Mouse (Mus musculus) ovary, adult 10 weeks (tissue): ENCODE measurements around the gene Hnrnpul2. TPM values are rescaled to one million over a fixed set of nuclear protein-coding genes. Genes with fewer than 3 reads are reported as not detected.

Experiments used
- polyA plus RNA-seq: library from polyadenylated mRNA; stranded (reverse); fragments of 350-450 nt; fragmentation: Illumina TruSeq; extraction: RNeasy Lipid Tissue Mini Kit (QIAGEN cat#74804); gene quantifications from one replicate; pipeline ENCODE4 v1.2.3, GENCODE M21; 2014

The Hnrnpul2 gene
- polyA plus RNA-seq, 1 experiment from 2014 or later: 169 TPM

Other genes with a start within 250 kb of the Hnrnpul2 start
- not detected for gene Slc22a8, start 228.8 kb upstream of the Hnrnpul2 start, polyA plus RNA-seq
- gene Slc22a6, start 202.0 kb upstream of the Hnrnpul2 start, polyA plus RNA-seq: not detected
- not detected for gene Chrm1, start 156.2 kb upstream of the Hnrnpul2 start, polyA plus RNA-seq
- 233 TPM for gene Slc3a2, start 96.6 kb upstream of the Hnrnpul2 start, polyA plus RNA-seq
- gene Wdr74, start 84.2 kb upstream of the Hnrnpul2 start, polyA plus RNA-seq: 11.1 TPM
- not detected for gene 1700092M07Rik, start 79.3 kb upstream of the Hnrnpul2 start, polyA plus RNA-seq
- gene Stx5a, start 78.6 kb upstream of the Hnrnpul2 start, polyA plus RNA-seq: 65.4 TPM
- 63.1 TPM for gene Nxf1, start 62.9 kb upstream of the Hnrnpul2 start, polyA plus RNA-seq
- 26.6 TPM for gene Tmem223, start 49.0 kb upstream of the Hnrnpul2 start, polyA plus RNA-seq
- gene Tmem179b, start 45.5 kb upstream of the Hnrnpul2 start, polyA plus RNA-seq: 29.5 TPM
- 1.2 TPM for gene Taf6l, start 33.6 kb upstream of the Hnrnpul2 start, polyA plus RNA-seq
- gene Polr2g, start 21.4 kb upstream of the Hnrnpul2 start, polyA plus RNA-seq: 64.4 TPM
- gene Zbtb3, start 17.5 kb upstream of the Hnrnpul2 start, polyA plus RNA-seq: not detected
- gene Ttc9c, start 677 bp upstream of the Hnrnpul2 start, polyA plus RNA-seq: 110 TPM
- gene AC129217.1, start 9.8 kb downstream of the Hnrnpul2 start, polyA plus RNA-seq: 3.6 TPM
- 25.1 TPM for gene Bscl2, start 17.5 kb downstream of the Hnrnpul2 start, polyA plus RNA-seq
- gene Gng3, start 19.2 kb downstream of the Hnrnpul2 start, polyA plus RNA-seq: 0.57 TPM
- gene Lrrn4cl, start 30.8 kb downstream of the Hnrnpul2 start, polyA plus RNA-seq: 10.2 TPM
- gene Ubxn1, start 51.5 kb downstream of the Hnrnpul2 start, polyA plus RNA-seq: 15.6 TPM
- 2.8 TPM for gene Uqcc3, start 60.9 kb downstream of the Hnrnpul2 start, polyA plus RNA-seq
- gene Lbhd1, start 63.7 kb downstream of the Hnrnpul2 start, polyA plus RNA-seq: 51.7 TPM
- not detected for gene Gm49403, start 63.9 kb downstream of the Hnrnpul2 start, polyA plus RNA-seq
- gene 1810009A15Rik, start 68.8 kb downstream of the Hnrnpul2 start, polyA plus RNA-seq: 17.4 TPM
- gene Gm49416, start 68.9 kb downstream of the Hnrnpul2 start, polyA plus RNA-seq: not detected
- gene Ints5, start 73.0 kb downstream of the Hnrnpul2 start, polyA plus RNA-seq: 1.3 TPM
- 88.1 TPM for gene Ganab, start 78.1 kb downstream of the Hnrnpul2 start, polyA plus RNA-seq
- gene B3gat3, start 100.4 kb downstream of the Hnrnpul2 start, polyA plus RNA-seq: 6.5 TPM
- 0.60 TPM for gene Rom1, start 109.3 kb downstream of the Hnrnpul2 start, polyA plus RNA-seq
- 3.0 TPM for gene Eml3, start 109.5 kb downstream of the Hnrnpul2 start, polyA plus RNA-seq
- 93.8 TPM for gene Mta2, start 121.9 kb downstream of the Hnrnpul2 start, polyA plus RNA-seq
- gene Tut1, start 133.8 kb downstream of the Hnrnpul2 start, polyA plus RNA-seq: 2.3 TPM
- gene Eef1g, start 147.0 kb downstream of the Hnrnpul2 start, polyA plus RNA-seq: 118 TPM
- gene Ahnak, start 169.3 kb downstream of the Hnrnpul2 start, polyA plus RNA-seq: 70.1 TPM